Mouse (Mus musculus): Measurements from ENCODE around the gene Zfyve9.

DNA sequence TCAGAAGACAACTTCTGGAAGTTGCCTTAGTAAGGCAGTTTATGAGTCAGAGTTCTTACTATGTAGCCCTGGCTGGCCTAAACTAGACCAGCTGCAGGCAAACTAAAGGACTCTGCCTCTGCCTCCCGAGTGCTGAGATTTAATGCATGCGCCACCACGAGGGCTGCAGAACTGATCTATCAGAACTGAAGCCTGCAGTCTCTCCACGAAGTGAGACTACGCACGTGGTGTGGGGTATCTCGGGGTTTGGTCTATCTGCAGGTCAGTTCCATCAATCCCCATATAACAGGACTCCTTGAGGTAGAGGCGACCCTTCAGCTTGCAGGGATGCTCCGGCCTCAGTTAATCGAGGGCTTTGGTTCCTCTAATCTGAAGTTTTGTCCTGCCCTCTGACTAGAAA lies 161.4 kb downstream of the Zfyve9 start:
- TF ChIP-seq CTCF (IDR thresholded peaks at IDR 0.05; ENCODE audit: low read depth, low read length), result no peak
- no peak for TF ChIP-seq TAL1 (conservative IDR thresholded peaks at IDR 0.05; ENCODE audit: low read depth, low read length)
